Mouse (Mus musculus) monocyte, adult 2 months (primary cell): ENCODE measurements at regions not wholly inside any gene's neighbourhood (a gene's known extent, or its start where the extent isn't known, plus 50 kb on each side); places are given as distances from the start of the nearest gene placed in this dataset.

Experiments
- DNase-seq, 2 experiments: peaks; one replicate each; pipeline ENCODE4 v3.0.0; 2022; ENCODE audit warnings: low spot score in 2 of 2, low read depth in 1 of 2

DNA sequence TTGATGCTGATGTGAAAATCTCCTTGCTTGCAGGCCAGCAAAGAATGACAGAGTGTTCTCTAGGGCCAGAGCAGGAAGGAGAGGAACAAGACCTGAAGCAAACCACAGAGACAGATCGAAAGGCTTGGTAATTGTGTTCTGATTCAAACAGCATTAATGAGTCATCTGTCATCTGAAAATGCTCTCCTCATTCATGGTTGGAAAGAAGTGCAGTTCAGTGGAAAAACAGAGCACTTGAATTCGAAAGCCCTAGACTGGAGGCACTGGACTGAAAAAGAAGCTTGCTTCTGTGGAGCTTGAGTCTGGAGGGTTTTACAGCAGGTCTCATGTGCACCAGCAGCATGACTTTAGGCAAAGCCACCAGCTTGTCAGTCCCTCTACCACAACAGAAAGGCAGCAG is 374.3 kb upstream of the B430305J03Rik start:
- DNase-seq = no peak

DNA sequence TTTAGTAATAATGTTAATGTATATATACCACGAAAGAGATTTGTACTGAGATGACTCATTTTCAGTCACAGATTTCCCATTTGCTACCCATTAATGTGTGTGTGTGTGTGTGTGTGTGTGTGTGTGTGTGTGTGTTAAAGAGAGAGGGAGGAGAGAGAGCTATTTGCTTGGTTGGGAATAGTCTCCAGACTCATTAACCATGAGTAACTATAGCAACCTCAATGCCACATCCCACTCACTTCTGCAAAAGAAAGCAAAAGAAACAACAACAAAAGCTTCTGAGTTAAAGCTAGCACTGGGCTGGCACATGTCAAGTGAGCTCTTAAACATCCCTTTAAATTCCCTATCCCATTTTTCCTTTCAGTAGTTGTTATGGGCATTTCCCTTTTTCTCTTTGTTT is 372.8 kb upstream of the B430305J03Rik start:
- DNase-seq = no peak

DNA sequence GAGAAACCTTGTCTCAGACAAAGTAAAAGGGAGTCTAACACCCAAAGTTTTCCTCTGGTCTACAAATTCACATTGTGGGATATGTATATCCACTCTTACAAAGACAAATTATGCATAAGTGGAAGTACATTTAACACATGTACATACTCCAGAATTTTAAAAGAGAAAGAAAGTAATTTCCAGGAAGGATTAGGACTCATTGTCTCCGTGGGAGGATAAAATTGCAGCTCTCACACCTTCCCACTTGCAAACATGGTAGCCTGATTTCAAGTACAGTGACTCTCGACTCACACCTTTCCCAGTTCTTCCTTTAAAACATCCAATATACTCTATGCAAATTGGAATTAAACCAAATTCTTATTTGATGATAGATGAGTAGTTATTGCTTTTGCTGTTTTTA is 351.0 kb upstream of the B430305J03Rik start:
- DNase-seq = no peak

GRCm38 (mm10) chr3:61687933-61688705 is 322.4 kb upstream of the B430305J03Rik start:
- DNase-seq = no peak

DNA sequence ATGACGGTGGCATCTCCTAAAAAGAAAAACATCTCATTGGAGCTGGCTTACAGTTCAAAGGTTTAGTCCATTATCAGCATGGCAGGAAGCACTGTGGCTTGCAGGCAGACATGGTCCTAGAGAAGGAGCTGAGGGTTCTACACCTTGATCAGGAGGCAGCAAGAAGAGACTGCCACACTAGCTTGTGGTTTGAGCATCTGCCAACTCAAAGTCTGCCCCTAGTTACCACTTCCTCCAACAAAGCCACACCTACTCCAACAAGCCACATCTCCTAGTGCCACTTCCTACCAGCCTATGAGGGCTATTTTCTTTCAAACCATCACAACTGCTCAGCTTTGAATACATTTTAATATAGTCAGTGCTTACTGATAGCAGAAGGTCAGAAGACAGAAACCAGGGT is 305.1 kb upstream of the B430305J03Rik start:
- DNase-seq = peak in 1 of 2 experiments; percentile 3

GRCm38 (mm10) chr3:61656143-61656542 is 290.4 kb upstream of the B430305J03Rik start:
- no peak for DNase-seq

GRCm38 (mm10) chr3:61628535-61628934 is 262.8 kb upstream of the B430305J03Rik start:
- DNase-seq = no peak

GRCm38 (mm10) chr3:61628099-61628498 is 262.3 kb upstream of the B430305J03Rik start:
- no peak for DNase-seq

GRCm38 (mm10) chr3:61623954-61624487 is 258.3 kb upstream of the B430305J03Rik start:
- DNase-seq = no peak

DNA sequence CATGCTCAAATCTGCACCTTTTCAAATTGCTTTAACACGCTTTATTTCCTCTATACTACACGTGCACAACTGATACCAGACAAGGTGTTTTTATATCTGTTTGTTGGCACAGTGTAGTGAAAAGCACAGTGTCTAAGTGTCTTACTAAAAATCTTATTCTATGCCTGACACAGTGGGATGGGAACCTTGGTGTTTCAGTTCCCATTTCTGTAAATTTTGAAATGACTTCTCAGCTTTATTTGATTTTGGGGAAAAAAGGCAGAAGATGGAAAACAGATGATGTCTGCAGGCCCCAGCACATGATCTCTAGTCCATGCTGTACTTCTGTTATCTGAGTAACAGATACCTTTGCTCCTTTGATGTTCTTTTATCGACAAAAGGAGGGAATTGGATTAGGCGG is 239.7 kb upstream of the B430305J03Rik start:
- DNase-seq = no peak

DNA sequence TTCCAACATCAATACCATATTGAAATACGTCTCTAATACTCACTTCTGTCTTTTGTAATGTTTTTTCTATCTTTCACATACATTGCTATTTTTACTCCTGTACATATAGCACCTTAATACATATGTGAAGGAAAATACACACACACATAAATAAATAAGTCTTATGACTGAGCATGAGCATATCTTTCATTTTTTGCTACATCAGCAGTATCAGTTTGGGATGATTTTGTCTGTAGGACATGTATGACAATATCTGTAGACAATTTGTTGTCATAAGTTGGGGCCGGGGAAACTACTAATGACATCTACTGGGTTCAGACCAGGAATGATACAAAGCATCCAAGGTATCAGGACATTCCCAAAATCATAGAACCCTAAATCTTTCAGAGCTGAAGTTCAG is 237.1 kb upstream of the B430305J03Rik start:
- DNase-seq = no peak

DNA sequence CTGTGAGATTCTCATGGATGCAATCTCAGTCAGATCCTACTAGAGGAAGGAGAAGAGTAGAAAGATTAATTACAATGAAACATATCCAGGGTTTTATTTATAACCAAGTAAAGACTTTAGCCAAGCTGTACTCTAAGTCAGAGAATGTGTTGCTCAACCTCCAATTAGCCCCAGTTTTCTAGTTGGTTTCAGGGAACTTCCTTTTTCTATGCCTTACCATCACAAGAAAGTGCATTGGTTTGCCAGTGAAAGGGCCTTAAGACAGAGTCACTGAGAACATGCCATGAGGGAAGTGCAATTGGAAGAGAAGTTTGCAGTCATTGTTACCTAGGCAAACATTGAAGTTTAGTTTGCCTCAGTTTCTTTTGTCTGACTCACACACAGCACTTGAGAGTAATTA is 229.8 kb upstream of the B430305J03Rik start:
- peak in 1 of 2 experiments; percentile 10 for DNase-seq

GRCm38 (mm10) chr3:61592342-61592741 is 226.6 kb upstream of the B430305J03Rik start:
- DNase-seq = peak in 1 of 2 experiments; percentile 33

- DNase-seq = no peak
These were observed 217.9 kb upstream of the B430305J03Rik start for GRCm38 (mm10) chr3:61583669-61584068.

GRCm38 (mm10) chr3:61582927-61583326 is 217.2 kb upstream of the B430305J03Rik start:
- no peak for DNase-seq

DNA sequence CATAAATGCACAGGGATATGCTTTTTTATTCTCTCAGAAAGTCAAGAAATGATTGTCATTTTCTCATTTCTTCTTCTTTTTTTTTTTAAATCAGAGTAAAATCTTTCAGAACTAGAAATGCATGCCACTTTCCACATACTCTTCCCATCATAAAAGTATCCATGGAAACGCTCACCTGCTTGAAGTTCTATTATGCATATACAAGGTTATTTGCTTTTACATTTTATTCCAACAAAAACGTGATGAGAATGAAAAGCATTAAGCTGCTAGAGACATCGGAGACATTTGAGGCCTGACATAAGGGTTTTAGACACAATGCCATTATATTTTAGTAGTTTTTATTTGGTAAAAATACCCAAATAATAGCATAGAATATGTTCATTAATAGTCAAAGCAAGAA is 214.5 kb upstream of the B430305J03Rik start:
- no peak for DNase-seq

DNA sequence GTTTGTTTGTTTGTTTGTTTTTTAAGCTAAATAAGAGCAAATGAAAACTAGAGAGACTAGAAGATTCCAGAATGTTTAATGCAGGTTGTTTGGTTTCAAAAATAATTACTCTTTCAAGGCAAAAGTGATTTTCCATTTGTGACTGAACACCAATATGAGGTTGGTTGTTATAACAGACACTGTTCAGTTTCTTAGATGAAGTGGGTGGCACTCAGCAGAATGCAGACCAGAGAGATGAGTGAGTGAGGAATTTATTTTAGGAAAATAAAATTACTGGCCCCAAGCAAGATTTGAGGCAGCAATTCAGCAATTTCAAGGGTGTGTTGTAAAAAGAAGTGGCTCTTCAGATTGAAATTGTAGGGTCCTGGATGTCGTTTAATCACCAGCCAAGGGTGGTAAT is 171.4 kb upstream of the B430305J03Rik start:
- DNase-seq = no peak

DNA sequence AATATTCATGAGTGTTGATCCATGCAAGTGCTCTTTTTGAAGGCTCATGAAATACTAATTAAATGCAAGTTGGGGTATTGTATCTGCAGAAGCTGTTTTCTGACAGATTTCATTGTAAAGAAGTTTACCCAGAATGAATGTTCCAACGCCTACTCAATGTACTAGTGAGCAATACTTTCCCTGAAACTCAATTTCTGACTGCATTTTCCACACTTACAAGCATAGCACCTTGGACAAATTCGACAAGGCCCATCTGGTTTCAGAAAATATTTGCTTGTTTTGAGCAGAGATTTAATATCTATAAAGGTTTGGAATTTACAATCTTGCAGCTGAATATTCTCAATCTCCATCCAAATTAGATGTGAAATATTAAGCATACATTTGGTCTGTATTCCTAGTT is 170.0 kb upstream of the B430305J03Rik start:
- DNase-seq = no peak

DNA sequence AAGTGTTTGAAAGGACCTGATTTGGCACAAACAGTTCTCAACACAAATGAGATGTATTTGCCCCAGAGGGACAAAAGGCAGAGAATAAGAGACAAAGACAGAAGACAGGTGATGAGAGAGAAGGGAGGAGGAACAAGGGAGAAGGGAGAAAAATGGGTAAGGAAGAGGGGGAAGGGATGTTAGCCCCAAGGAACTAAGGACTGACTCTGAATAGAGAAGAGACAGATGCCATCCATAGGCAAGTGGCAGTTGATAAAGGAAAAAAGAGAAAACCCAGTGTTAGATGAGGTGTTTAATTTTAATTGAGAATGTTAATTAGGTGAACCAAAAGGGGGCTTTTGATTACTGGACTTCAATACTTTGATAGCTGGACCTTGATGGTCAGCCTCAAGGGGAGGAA is 137.4 kb upstream of the B430305J03Rik start:
- DNase-seq = no peak

GRCm38 (mm10) chr3:61494835-61495234 is 129.1 kb upstream of the B430305J03Rik start:
- DNase-seq = no peak

DNA sequence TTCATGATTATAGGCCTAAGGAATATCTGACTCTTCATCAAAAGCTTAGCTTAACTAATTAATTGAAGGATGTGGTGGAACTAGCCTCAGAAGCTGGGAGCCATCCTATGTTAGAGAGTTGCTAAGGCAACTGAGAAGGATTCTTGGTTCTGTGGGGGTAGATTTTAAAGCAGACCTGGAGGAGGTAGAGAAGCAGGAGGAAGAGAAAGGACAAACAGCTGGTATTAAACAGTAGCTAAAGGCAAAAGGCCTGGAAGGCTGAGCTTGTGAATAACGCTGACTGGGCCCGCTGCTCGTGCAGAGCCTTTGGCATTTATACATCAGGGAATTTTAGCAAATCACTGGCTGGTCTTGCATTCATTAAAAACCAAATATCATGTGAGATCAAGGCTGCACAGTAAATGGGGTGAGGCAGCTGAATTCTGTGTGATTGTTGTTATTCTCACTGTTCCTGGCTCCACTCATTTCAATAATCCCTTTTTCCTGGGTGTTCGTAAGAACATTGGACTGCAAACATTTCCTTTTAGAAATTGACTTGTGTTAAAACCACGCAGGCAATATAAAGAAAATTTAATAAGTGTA is 121.1 kb upstream of the B430305J03Rik start:
- no peak for DNase-seq

GRCm38 (mm10) chr3:61478861-61479584 is 113.3 kb upstream of the B430305J03Rik start:
- DNase-seq = no peak
